Comparison of ENCODE assay signal across 16 mouse cellular contexts in the genomic region with DNA sequence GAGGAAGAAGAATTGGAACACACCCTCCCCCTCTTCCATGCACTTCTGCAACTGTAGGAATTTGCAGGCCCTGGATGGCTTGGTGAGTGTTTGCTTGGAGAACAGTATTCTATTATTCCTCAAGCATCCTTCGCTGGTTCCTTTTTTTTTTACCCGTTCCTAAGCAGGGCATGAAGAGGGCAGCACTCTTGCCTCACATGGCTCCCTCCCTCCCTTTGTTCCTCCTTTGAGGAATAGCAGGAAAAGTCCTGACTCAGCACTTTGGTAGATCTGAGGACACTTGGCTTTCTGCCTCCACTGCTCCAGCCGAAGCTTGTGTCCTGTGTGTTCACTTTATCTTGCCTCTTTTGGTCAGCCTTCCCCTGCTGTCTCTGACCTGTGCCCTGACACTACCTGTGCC.
DNase-seq lines count a peak whose midpoint lies in the region; ATAC-seq and TF ChIP-seq lines count a peak whose summit lies in the region.
"Had no signal": no experiment of that assay in that cellular context is flagged by ENCODE, and none has a peak within 500 bp of the region (broad histone marks: within the 10 kb centered on the region; RNA-seq: fewer than 3 reads in every experiment).

No protein-coding gene starts in this region.

- TF ChIP-seq POLR2A in liver, adult 2 months (IDR thresholded peaks at IDR 0.05; ENCODE audit: extremely low read depth, insufficient read depth, low read length), result no peak

- H3K79me2 ChIP-seq in liver, adult 2 months (ENCODE audit: control insufficient read depth, insufficient read depth, low read length), result no peaks in the 10 kb centered on the region

- no peak for ATAC-seq in liver, embryonic 12.5 days
- ATAC-seq: activated CD4-positive, CD25-positive, alpha-beta regulatory T cell, adult 4 months had no signal

- no peak overlapping the region for H3K27ac ChIP-seq in liver, adult 2 months (replicated peaks; ENCODE audit: insufficient read depth, low read depth, low read length)
- no peak overlapping the region for H3K27ac ChIP-seq in liver, embryonic 12.5 days
- H3K27ac ChIP-seq: limb, embryonic 10.5 days; neural tube, embryonic 15.5 days had no signal

- peaks cover 5% of the 10 kb centered on the region; the same call in 1 of the 2 replicates for H3K4me1 ChIP-seq in liver, adult 2 months (ENCODE audit: control insufficient read depth, insufficient read depth, low read length)
- peaks cover 6% of the 10 kb centered on the region; the same call in 1 of the 2 replicates for H3K4me1 ChIP-seq in liver, embryonic 12.5 days
- H3K4me1 ChIP-seq: limb, embryonic 10.5 days; neural tube, embryonic 15.5 days had no signal

- no peak overlapping the region for H3K4me2 ChIP-seq in liver, embryonic 12.5 days
- H3K4me2 ChIP-seq: neural tube, embryonic 15.5 days had no signal

- no peak overlapping the region for H3K9ac ChIP-seq in liver, adult 2 months (ENCODE audit: low read depth, low read length)
- no peak overlapping the region for H3K9ac ChIP-seq in liver, embryonic 12.5 days
- H3K9ac ChIP-seq: neural tube, embryonic 15.5 days had no signal

- no peaks in the 10 kb centered on the region for H3K27me3 ChIP-seq in liver, adult 2 months (ENCODE audit: control insufficient read depth, insufficient read depth, low read length)
- H3K27me3 ChIP-seq in liver, embryonic 12.5 days (replicated peaks), result no peaks in the 10 kb centered on the region
- H3K27me3 ChIP-seq: neural tube, embryonic 15.5 days had no signal

- no peaks in the 10 kb centered on the region for H3K36me3 ChIP-seq in liver, adult 2 months (ENCODE audit: control insufficient read depth, insufficient read depth, low read length)
- H3K36me3 ChIP-seq in liver, embryonic 12.5 days, result no peaks in the 10 kb centered on the region
- H3K36me3 ChIP-seq: G1E; limb, embryonic 10.5 days; neural tube, embryonic 15.5 days had no signal

- no peak overlapping the region for H3K4me3 ChIP-seq in liver, adult 2 months (ENCODE audit: insufficient read depth, low read depth, low read length)
- H3K4me3 ChIP-seq in liver, embryonic 12.5 days, result no peak overlapping the region
- H3K4me3 ChIP-seq: limb, embryonic 10.5 days; neural tube, embryonic 15.5 days had no signal

- no peaks in the 10 kb centered on the region for H3K9me3 ChIP-seq in liver, embryonic 12.5 days (replicated peaks)
- H3K9me3 ChIP-seq: G1E; limb, embryonic 10.5 days; neural tube, embryonic 15.5 days had no signal

- DNase-seq in adrenal gland, postnatal 14 days, result peak; percentile 28
- no peak for DNase-seq in adrenal gland, adult 18-20 months (ENCODE audit: low spot score in 2 of 2)
- peak; percentile 41 for DNase-seq in liver, adult 2 months (ENCODE audit: extremely low read depth, low read depth, low spot score)
- DNase-seq in embryo, embryonic 10.5 days (ENCODE audit: low spot score), result peak; percentile 42
- peak; percentile 34 for DNase-seq in lung, postnatal 25 days (ENCODE audit: low spot score)
- no peak for DNase-seq in right cerebral cortex, postnatal 25 days
- DNase-seq in T-cell, adult 2 months (ENCODE audit: low spot score), result no peak
- DNase-seq: cerebellum, postnatal 14 days; heart, adult 11 months; heart, postnatal 10 days; thymus, postnatal 25 days had no signal

- no peak for TF ChIP-seq CTCF in liver, adult 2 months (IDR thresholded peaks at IDR 0.05; ENCODE audit: low read depth, low read length)

- 38% methylated on average over 3 of the region's 3 CpGs for WGBS in liver, adult 2 months
- WGBS in liver, embryonic 12.5 days (ENCODE audit: insufficient replicate concordance), result 28% methylated on average over 3 of the region's 3 CpGs

Comparison
In these comparisons a context has a peak if more than half of its experiments do, and no peak if none do; other contexts are left out.
1. DNase-seq: peak in adrenal gland, postnatal 14 days (single experiment), liver, adult 2 months (single experiment), embryo, embryonic 10.5 days (single experiment) and lung, postnatal 25 days (single experiment); none in adrenal gland, adult 18-20 months (0 of 2), right cerebral cortex, postnatal 25 days (single experiment) and T-cell, adult 2 months (single experiment).